Mouse (Mus musculus): ENCODE data around the gene Stx6. TPM values are rescaled to one million over a fixed set of nuclear protein-coding genes. Genes with fewer than 3 reads are reported as not detected.

Gene Stx6
- total and polyA plus RNA-seq, 3 experiments: 26.0 to 33.4 (median 31.8) TPM

DNA sequence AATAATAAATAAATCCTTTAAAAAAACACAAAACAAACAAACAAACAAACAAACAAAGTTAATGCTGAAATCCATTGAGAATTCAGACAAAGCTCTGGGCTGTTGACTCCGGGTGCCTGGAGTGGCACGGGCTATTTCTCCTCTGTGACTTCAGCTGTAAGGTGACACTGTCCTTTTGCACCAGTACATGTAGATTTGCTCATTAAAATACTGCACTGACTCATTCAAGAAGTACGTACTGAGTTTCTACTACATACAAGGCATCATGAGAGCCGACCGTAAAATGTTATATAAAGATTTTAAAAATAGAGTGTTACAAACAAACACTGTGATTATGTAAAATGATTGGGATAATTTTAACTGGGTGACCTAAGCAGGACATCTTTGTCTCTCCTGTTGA, 34.1 kb upstream of the Stx6 start:
- in situ Hi-C loops (cut with MboI; ENCODE audit: low pct_ligation_motif_present, low pct_unique_long_range_greater_than_20kb, low sequenced_read_pairs) (no loop called here), dilution Hi-C loops (cut with MboI; ENCODE audit: extremely low pct_ligation_motif_present, extremely low pct_unique_long_range_greater_than_20kb, low sequenced_read_pairs) (no loop called here)
- H3K9me3 ChIP-seq (replicated peaks; ENCODE audit: low read length): no peaks in the 10 kb centered on the region
- peaks cover 12 to 30% of the 10 kb centered on the region in 2 experiments for H3K4me1 ChIP-seq (ENCODE audit: control insufficient read depth in 1 of 2, insufficient read depth in 2 of 2)
- TF ChIP-seq JUN (IDR thresholded peaks at IDR 0.05; ENCODE audit: insufficient read depth, low read depth, low read length): peak; percentile 31
- TF ChIP-seq ETS1 (conservative IDR thresholded peaks at IDR 0.05; ENCODE audit: low read depth, low read length): no peak
- no peak for TF ChIP-seq PAX5 (IDR thresholded peaks at IDR 0.05; ENCODE audit: low read length)
- TF ChIP-seq USF2 (conservative IDR thresholded peaks at IDR 0.05; ENCODE audit: low read depth, low read length): no peak
- TF ChIP-seq MYC (IDR thresholded peaks at IDR 0.05; ENCODE audit: low read depth, low read length): no peak
- TF ChIP-seq JUND (conservative IDR thresholded peaks at IDR 0.05; ENCODE audit: low read depth, low read length): peak; percentile 28; the same call in 1 of the 2 replicates
- 0 out of 2 replicates have a peak, but pooled peaks have one; percentile 11 for TF ChIP-seq EP300 (IDR thresholded peaks at IDR 0.05; ENCODE audit: low read length)
- TF ChIP-seq IRF4 (IDR thresholded peaks at IDR 0.05; ENCODE audit: low read depth, low read length): peak; percentile 62
- TF ChIP-seq BHLHE40 (IDR thresholded peaks at IDR 0.05; ENCODE audit: low read depth, low read length): peak; percentile 40; the same call in 1 of the 2 replicates
- peaks cover 0 to 12% of the 10 kb centered on the region in 2 experiments for H3K36me3 ChIP-seq (replicated peaks in 1 of 2; ENCODE audit: control insufficient read depth in 1 of 2, insufficient read depth in 1 of 2, low read length in 1 of 2)
- no peak overlapping the region for H3K9ac ChIP-seq (ENCODE audit: insufficient read depth, low read depth)
- no peak overlapping the region for H3K4me2 ChIP-seq (ENCODE audit: insufficient read depth, low read depth, poor library complexity, severe bottlenecking)
- no peak for DNase-seq (ENCODE audit: extremely low read depth)
- no peak overlapping the region for H3K4me3 ChIP-seq (replicated peaks in 1 of 3; ENCODE audit: low read depth in 2 of 3, low read length in 2 of 3, poor library complexity in 1 of 3)
- H3K27ac ChIP-seq (ENCODE audit: insufficient read depth, low read depth): no peak overlapping the region
- no peaks in the 10 kb centered on the region for H3K27me3 ChIP-seq (replicated peaks)
- H3K79me2 ChIP-seq (replicated peaks; ENCODE audit: control insufficient read depth, extremely low read depth, insufficient read depth, poor library complexity, severe bottlenecking): no peaks in the 10 kb centered on the region

DNA sequence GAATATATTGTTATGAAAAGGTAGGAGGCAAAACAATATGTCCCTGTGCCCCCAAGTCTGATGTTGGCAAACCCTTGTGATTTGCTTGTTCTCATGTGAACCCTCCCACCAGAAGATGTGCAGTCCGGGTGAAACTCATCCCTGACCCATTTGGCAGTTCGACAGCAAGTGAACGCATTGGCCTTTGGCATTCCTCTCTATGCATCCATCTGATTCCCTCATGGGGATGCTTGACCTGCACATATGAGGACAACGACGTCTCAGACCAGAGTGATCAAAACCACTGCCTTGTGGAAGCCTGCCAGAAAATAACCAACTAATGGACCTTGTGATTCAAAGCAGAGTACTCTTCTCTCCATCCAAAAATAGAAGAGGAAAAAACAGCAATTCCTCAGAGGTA, 31.8 kb upstream of the Stx6 start:
- no peak overlapping the region for H3K9ac ChIP-seq (ENCODE audit: insufficient read depth, low read depth)
- no peak overlapping the region for H3K4me2 ChIP-seq (ENCODE audit: insufficient read depth, low read depth, poor library complexity, severe bottlenecking)
- H3K27me3 ChIP-seq (replicated peaks): no peaks in the 10 kb centered on the region
- peaks cover 5 to 19% of the 10 kb centered on the region in 2 experiments for H3K4me1 ChIP-seq (ENCODE audit: control insufficient read depth in 1 of 2, insufficient read depth in 2 of 2)
- H3K4me3 ChIP-seq (replicated peaks in 1 of 3; ENCODE audit: low read depth in 2 of 3, low read length in 2 of 3, poor library complexity in 1 of 3): no peak overlapping the region
- DNase-seq (ENCODE audit: extremely low read depth): no peak
- H3K9me3 ChIP-seq (replicated peaks; ENCODE audit: low read length): peaks cover 5% of the 10 kb centered on the region
- in situ Hi-C loops (cut with MboI; ENCODE audit: low pct_ligation_motif_present, low pct_unique_long_range_greater_than_20kb, low sequenced_read_pairs) (no loop called here), dilution Hi-C loops (cut with MboI; ENCODE audit: extremely low pct_ligation_motif_present, extremely low pct_unique_long_range_greater_than_20kb, low sequenced_read_pairs) (no loop called here)
- H3K79me2 ChIP-seq (replicated peaks; ENCODE audit: control insufficient read depth, extremely low read depth, insufficient read depth, poor library complexity, severe bottlenecking): no peaks in the 10 kb centered on the region
- no peak for TF ChIP-seq EP300 (IDR thresholded peaks at IDR 0.05; ENCODE audit: low read length)
- TF ChIP-seq MXI1 (IDR thresholded peaks at IDR 0.05; ENCODE audit: low read depth, low read length): no peak
- TF ChIP-seq ELF1 (IDR thresholded peaks at IDR 0.05; ENCODE audit: low read depth, low read length): no peak
- TF ChIP-seq JUND (conservative IDR thresholded peaks at IDR 0.05; ENCODE audit: low read depth, low read length): no peak
- no peak for TF ChIP-seq MAFK (IDR thresholded peaks at IDR 0.05; ENCODE audit: insufficient replicate concordance, low read length)
- H3K36me3 ChIP-seq (replicated peaks in 1 of 2; ENCODE audit: control insufficient read depth in 1 of 2, insufficient read depth in 1 of 2, low read length in 1 of 2): peaks cover 5 to 20% of the 10 kb centered on the region in 2 experiments
- no peak overlapping the region for H3K27ac ChIP-seq (ENCODE audit: insufficient read depth, low read depth)

DNA sequence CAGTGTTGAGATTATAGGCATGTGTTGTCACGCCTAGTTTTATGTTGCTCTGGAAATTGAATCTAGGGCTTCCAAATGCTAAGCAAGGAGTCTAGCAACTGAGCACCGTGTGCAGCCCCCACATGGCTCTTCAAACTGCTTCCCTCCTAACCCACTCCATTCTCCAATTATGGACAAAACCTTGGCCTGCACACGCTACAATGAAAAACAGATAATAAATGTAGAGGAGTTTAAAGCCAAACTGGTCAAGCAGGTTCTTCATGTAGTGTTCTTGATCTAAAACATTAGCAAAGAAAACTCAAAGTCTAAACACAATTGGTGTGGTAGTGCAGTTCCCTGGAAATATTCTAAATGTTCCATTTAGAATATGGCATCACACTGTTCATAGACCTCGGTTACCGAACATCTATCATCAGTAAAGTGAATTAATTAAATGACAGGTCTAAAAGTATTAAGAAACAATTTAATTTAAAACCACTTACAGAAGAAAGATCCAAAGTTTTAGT, 31.0 kb upstream of the Stx6 start:
- no peak overlapping the region for H3K9ac ChIP-seq (ENCODE audit: insufficient read depth, low read depth)
- H3K36me3 ChIP-seq (replicated peaks in 1 of 2; ENCODE audit: control insufficient read depth in 1 of 2, insufficient read depth in 1 of 2, low read length in 1 of 2): peaks cover 5 to 25% of the 10 kb centered on the region in 2 experiments
- in situ Hi-C loops (cut with MboI; ENCODE audit: low pct_ligation_motif_present, low pct_unique_long_range_greater_than_20kb, low sequenced_read_pairs): no loop called here
- H3K4me1 ChIP-seq (ENCODE audit: control insufficient read depth in 1 of 2, insufficient read depth in 2 of 2): peaks cover 7 to 17% of the 10 kb centered on the region in 2 experiments
- dilution Hi-C loops (cut with MboI; ENCODE audit: extremely low pct_ligation_motif_present, extremely low pct_unique_long_range_greater_than_20kb, low sequenced_read_pairs): no loop called here
- H3K4me3 ChIP-seq (replicated peaks in 1 of 3; ENCODE audit: low read depth in 2 of 3, low read length in 2 of 3, poor library complexity in 1 of 3): no peak overlapping the region
- TF ChIP-seq ZKSCAN1 (IDR thresholded peaks at IDR 0.05; ENCODE audit: borderline replicate concordance, low read depth, low read length) (no peak), ZMIZ1 (IDR thresholded peaks at IDR 0.05; ENCODE audit: low read depth, low read length) (no peak), MAZ (IDR thresholded peaks at IDR 0.05; ENCODE audit: low read depth, low read length) (no peak), ZNF384 (IDR thresholded peaks at IDR 0.05; ENCODE audit: low read depth, low read length) (no peak), ELF1 (IDR thresholded peaks at IDR 0.05; ENCODE audit: low read depth, low read length) (no peak), HCFC1 (IDR thresholded peaks at IDR 0.05; ENCODE audit: low read depth, low read length) (no peak), MEF2A (IDR thresholded peaks at IDR 0.05; ENCODE audit: borderline replicate concordance, low read depth, low read length) (no peak), ZC3H11A (IDR thresholded peaks at IDR 0.05; ENCODE audit: low read depth, low read length) (no peak), USF2 (conservative IDR thresholded peaks at IDR 0.05; ENCODE audit: low read depth, low read length) (no peak)
- no peaks in the 10 kb centered on the region for H3K27me3 ChIP-seq (replicated peaks)
- DNase-seq (ENCODE audit: extremely low read depth): no peak
- H3K9me3 ChIP-seq (replicated peaks; ENCODE audit: low read length): peaks cover 5% of the 10 kb centered on the region
- no peaks in the 10 kb centered on the region for H3K79me2 ChIP-seq (replicated peaks; ENCODE audit: control insufficient read depth, extremely low read depth, insufficient read depth, poor library complexity, severe bottlenecking)
- H3K27ac ChIP-seq (ENCODE audit: insufficient read depth, low read depth): no peak overlapping the region
- H3K4me2 ChIP-seq (ENCODE audit: insufficient read depth, low read depth, poor library complexity, severe bottlenecking): no peak overlapping the region
